Mouse (Mus musculus): ENCODE data around the gene Myocd. TPM values are rescaled to one million over a fixed set of nuclear protein-coding genes. Genes with fewer than 3 reads are reported as not detected.

Gene Myocd
- 100 to 1,000 TPM; 106 to 112 TPM for total RNA-seq (2021)
- long read RNA-seq, experiment 1, full-length matches to known transcripts, result 3 of 29 reads
- long read RNA-seq, experiment 1, partial matches to known transcripts, result 10 of 29 reads
- long read RNA-seq, experiment 1, other reads (novel, unspliced or antisense), result 16 of 29 reads
- long read RNA-seq, experiment 2, full-length matches to known transcripts, result 2 of 15 reads
- long read RNA-seq, experiment 2, partial matches to known transcripts, result 3 of 15 reads
- long read RNA-seq, experiment 2, other reads (novel, unspliced or antisense), result 10 of 15 reads

DNA sequence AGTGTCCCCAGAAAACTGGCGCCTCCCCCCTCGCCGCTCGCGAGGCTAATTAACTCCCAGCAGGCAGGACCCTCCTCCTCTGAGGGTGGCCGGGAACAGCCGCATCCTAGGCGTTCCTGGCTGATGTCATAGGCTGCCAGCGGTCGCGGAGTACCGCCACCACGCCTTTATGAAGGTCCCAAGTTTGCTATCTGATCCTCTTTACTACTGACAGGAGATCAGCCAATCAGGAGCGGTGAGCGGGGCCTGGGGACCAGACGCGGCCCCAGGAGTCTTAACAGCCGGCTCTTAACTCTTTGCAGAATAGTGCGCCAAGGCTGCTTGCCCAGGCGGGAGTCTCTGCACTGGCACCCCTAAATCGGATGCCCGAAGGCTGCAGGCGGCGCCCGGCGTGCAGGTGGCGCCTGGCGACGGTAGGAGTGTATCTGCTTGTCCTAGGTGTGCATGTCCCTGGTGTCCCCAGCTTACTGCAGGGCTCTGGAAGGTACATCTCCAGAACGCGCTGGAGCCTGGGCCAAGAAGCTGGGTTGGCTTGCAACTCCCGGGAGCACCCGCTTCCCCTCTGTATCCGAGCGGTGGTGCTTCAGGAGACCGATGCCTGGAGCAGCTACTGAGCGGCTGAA lies at the start of gene Myocd:
Myocd (minus strand) TSS at position 139 of the 623 bp plus-strand sequence.
- intact Hi-C loops (cut with DNase I), result loop anchor here (1.0 to 10.0 kb wide), 5 partner anchors 32 to 407 kb away; no protein-coding TSS in a partner anchor
- DNase-seq, result peak; percentile 58

DNA sequence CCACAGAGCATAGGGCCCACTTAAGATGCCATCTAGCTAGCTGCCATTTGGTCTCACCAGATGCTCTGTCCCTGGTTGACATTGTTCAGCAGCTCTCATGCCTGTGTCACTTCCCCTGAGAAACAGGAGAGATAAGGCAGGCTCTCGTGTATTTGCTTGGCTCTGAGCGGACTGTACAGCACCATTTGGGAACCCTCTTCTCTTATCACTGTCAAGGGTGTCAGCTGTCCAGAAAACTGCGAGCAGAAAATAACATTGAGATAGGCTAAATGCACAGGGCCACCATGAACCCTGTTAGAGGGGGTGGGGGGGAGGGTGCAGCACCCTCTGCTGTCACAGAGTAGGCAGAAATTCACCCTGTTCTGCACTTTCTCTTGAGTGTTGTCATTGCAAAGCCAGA lies 34.0 kb upstream of the Myocd start:
- peak; percentile 24 to 42 for DNase-seq
- intact Hi-C loops (cut with DNase I), result loop anchor here (5.0 kb wide), 2 partner anchors 37 to 97 kb away; partner anchors contain the start of gene Myocd

DNA sequence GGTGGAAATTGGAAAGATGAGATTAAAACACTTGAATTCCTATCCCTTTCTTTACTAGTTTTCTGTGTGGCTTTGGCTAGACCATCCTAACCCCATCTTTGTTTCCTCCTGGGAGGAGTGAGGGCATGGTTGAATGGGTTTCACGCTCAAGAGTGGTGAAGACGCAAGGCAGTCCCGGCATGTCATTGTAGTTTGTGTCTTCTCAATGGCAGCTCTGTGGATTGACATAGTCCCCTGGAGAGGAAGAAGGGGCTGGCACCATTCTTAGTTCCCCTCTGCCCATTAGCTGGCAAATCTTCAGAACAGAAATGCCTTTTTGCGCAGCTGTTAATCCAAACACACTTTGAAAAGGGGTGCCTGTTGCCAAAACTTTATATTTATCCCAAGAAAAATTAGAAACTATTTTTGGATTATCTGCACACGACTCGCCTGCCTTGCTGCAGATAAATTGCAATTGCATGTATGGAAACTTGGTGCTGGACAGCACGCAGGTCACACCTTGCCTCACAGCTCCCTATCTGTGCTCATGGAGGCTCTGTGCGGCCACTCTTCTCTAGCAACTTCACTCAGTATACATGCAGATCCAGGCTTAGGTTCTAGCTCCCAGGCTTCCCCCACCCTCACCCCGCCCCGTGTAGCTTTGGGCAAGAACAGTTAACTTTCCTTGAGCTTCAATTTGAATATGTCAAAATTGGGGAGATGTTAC lies 24.5 kb upstream of the Myocd start:
- no peak for DNase-seq
- intact Hi-C loops (cut with DNase I), result no loop called here

DNA sequence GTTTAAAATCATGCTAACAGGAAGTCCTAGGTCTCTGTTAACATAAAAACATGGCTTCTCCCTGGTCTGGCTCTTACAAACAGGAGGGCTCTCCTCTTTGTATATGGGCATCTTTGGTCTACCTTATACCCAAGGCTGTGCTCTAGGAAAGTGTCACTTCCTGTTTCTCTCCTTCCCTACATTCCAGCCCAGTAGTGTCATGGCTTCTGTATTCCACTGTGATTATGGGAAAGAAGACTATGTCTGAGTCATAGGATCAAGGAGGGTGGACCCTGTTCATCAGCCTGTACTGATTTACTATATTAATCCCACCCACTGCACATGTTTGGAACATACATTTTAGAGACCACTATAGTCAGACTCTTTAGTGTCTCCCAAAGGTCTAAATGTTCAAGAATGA lies 23.2 kb upstream of the Myocd start:
- intact Hi-C loops (cut with DNase I), result no loop called here
- DNase-seq, result no peak

DNA sequence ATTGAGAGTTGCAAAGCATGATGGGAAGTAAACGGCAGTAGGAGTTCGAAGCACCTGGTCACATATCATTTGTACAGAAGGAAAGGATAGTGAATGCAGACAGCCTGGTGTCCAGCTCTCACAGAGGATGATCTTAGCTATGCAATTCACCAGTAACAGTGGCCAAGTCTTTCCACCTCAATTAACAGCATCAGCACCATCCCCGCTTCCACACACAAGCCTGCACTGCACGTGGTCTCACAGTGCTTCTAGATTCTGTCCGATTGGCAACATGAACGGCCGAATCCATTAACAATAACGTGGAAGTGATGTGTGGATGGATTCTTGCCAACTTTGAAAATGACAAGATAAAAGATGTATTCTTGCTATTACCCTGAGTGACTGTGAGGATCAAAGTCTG lies 17.9 kb upstream of the Myocd start:
- no peak for DNase-seq
- intact Hi-C loops (cut with DNase I), result no loop called here

DNA sequence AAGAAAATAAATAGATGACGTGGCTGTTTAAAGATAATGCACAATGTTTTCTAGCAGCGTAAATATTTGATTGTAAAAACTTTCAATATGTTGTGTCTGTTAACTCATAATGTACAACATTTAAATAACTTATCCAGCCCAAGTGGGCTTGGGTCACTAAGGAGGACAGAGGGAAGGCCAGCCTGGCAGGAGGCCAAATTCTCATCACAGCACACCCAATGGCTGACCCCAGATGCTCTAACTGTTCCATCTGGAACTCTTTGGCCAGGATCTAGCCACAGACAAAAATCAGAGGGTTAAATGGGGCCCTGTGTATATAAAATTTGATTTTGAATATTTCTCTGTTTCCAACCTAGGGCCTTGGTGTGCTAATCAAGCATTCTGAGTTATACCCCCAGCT lies 16.4 kb upstream of the Myocd start:
- intact Hi-C loops (cut with DNase I), result no loop called here
- DNase-seq, result no peak

DNA sequence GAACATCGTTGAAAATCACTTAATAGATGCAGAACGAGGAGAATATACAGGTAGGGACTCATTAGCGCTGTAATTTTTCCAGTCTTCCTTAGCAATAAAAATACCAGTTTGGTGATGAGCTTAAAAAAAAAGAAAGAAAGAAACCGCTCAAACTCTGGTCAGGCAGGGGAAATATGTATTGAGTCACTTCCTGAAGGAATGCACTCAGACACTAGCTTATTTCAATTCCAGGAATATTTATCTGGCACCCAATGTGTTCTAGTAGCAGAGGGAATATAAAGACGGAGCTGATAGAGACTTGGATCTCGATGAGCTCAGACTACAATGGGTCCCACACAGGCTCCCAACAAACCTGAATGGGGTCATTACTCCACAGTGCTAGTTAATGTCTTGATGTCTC lies 5.7 kb upstream of the Myocd start:
- intact Hi-C loops (cut with DNase I), result loop anchor here (10.0 kb wide), 1 partner anchor 109 kb away; no protein-coding TSS in a partner anchor
- DNase-seq, result no peak

DNA sequence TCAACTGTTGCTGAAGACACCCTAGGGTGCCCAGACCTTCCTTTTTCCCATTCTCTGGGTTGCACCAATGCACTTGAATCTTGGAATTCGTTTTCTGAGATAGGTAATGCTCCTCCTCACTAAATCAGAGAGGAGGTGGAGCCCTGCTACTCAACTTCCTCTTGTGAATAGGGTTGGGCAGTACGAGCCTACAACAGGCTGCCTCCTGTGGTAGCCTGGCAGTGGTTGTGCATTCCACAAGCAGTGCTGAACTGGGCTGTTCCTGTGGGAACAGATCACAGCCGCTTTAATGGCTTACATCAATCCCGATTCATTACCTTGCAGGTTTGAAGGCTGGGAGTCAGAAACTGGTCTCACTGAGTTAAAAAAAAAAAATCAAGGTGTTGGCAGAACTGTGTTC lies 1.2 kb upstream of the Myocd start:
- DNase-seq, result peak in 1 of 2 experiments; percentile 46
- intact Hi-C loops (cut with DNase I), result loop anchor here (10.0 kb wide), 1 partner anchor 114 kb away; no protein-coding TSS in a partner anchor

DNA sequence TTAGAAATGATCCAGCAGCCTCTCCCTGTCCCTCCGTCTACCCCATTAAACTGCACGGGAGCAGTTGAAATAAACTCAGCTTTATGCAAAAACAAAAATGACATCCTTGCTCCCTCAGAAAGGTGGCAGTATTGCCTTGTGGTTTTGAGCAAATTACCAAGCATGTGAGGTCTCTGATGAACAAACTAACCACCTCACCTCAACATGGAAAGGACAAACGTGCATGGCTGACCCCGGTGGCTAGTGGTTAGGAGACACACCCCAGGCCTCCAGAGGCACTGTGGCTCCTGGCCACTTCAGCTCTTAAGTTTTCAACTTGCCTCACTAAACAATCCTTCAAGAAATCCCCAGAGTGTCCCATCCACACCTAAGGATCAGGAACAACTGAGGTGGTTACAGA lies 1.5 kb downstream of the Myocd start:
- intact Hi-C loops (cut with DNase I), result loop anchor here (5.0 kb wide), 3 partner anchors 34 to 409 kb away; no protein-coding TSS in a partner anchor
- peak in 1 of 2 experiments; percentile 21 for DNase-seq

DNA sequence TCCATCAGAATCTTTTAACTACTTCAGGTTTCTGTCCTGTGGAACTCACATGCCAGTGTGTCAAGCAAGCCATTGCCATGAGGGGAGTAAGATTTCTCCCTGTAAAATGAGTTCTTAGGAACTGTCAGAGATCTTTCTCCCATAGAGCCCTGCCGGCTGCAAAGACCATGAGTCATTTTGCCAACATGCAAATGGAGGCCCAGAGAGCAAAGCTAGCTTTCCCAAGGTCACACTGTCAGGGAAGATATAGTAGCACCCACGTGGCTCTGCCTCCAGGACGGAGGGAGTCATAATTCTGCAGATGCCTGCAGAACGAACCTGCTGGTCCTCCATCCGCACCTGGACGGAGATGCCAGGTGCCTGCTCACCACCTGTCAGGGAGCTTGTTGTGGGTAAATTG lies 6.3 kb downstream of the Myocd start:
- intact Hi-C loops (cut with DNase I), result loop anchor here (5.0 kb wide), 1 partner anchor 66 kb away; no protein-coding TSS in a partner anchor
- peak in 1 of 2 experiments; percentile 21 for DNase-seq

DNA sequence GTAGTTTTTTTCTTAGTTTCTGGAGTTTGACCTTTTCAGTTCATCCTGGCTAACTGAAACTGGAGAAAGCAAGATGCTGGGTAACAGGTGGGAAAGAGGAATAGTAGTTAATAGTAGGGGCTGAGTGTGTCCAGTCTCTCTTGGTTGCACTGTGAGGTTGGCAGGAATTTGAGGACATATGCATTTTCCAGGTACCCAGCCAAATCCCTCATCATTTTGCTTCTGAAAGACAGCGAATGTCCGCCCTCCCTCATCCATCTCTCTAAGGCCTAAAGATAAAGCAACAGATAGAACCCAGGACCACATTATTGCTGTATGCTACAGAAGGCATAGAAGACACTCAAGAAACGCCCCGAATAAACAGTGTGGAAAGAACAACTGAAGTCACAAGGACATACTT lies 10.8 kb downstream of the Myocd start:
- no peak for DNase-seq
- intact Hi-C loops (cut with DNase I), result no loop called here

DNA sequence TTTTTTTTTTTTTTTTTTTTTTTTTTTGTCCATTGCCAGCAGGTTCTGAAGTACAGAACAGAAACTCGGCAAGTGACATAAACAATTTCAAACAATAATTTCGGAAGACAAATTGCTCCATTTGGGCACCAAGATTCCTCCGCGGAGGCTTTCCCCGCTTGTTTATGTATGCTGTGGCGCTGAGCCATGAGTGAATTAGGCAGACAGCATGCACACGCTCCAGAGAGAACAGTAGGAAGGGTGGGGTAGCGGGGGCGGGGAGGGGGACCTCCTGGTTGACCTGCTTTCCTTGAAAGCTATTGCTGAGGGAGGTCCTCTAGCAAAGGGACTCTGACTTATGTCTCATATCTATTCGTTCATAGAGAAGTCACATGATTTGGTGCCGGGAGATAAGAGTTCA lies 13.6 kb downstream of the Myocd start:
- intact Hi-C loops (cut with DNase I), result no loop called here
- DNase-seq, result no peak

DNA sequence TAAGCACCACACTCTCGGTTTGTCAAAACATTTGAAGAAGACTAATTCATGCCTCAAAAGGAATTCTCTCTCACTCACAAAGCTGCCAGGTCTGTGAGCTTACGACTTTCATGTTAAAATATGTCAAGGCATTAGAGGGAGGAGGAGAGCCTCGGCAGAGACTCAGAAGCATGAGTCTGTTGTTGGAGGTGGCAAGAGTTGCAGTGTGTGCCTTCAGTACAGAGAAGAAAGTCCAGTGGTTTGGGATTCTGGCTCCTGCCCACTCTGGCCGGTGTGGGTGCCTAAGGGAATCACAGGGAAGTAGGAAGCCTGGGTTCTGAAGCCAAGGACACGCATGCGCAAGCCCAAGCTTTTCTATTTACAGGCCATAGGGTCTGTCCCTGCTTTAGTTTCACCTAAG lies 14.2 kb downstream of the Myocd start:
- intact Hi-C loops (cut with DNase I), result no loop called here
- no peak for DNase-seq

DNA sequence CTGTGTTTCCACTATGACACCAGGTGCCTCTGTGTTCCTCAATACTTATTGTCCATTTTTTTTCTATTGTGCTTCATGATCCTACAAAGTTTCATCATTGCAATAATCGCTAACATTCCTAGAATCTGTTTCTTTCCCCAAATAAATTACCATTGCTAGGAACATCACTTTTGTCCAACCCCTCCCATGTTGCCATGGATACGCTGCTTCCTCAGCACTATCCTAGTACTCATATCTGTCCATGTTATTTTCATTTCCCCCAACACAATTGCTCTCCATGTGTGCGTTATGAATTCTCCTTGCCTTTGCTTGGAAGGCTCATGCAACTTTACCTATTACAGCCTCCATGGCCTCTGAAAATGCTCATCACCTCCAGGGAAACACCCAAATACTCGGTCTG lies 19.4 kb downstream of the Myocd start:
- intact Hi-C loops (cut with DNase I), result no loop called here
- no peak for DNase-seq

DNA sequence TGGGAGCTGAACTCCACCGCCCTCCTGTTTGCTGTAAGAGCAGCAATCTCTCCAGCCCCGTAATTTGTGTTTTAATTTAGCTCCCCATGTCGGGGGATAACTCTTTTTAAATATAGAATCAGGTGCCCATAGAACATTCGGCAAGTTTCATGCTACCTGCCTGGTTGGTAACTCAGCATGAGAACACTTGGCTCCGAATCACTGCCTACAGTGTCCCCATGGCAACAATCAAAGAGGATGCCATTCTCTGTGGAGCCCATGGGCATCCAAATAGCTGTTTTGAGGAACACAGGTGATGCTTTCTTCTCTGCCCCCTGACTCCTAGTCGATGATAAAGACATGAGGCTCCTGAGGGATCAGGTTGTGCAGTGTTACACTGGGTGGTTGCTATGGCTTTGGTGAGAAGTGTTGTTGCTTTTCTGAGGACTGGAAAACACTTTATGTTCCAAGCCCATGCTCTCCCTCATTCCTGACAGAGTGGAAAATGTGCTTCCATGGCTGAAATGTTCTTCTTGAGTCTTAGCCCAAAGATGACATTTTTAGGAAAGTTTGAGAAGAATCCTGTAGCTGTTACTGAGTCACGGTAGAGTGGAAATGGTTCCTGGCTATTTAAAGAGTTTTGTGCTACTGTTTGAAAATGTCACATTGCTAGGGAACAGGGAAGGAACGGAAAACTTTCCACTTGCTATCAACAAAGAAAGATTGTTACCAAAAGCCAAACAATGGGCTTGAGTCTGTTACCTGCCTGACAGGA lies 23.3 kb downstream of the Myocd start:
- intact Hi-C loops (cut with DNase I), result no loop called here
- DNase-seq, result no peak

DNA sequence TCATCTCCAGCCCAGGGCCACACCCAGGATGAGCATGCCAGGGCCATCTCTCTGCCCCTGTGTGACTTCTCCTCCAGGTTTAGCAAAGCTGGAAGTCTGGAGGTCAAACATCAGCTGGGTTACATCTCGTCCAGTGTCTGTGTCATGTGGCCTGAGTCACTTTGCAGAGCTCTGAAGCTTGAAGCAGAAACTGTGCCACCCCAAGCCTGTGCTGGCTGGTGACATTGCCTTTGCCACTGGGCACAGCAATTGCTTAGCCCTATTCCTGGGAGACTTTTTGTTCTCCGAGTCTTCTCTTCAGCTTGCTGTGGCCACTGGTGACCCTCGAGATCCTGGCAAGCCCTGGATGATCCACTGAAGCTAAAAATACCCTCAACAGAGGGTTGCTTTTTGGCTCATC lies 26.2 kb downstream of the Myocd start:
- intact Hi-C loops (cut with DNase I), result no loop called here
- peak; percentile 33 to 37 for DNase-seq

DNA sequence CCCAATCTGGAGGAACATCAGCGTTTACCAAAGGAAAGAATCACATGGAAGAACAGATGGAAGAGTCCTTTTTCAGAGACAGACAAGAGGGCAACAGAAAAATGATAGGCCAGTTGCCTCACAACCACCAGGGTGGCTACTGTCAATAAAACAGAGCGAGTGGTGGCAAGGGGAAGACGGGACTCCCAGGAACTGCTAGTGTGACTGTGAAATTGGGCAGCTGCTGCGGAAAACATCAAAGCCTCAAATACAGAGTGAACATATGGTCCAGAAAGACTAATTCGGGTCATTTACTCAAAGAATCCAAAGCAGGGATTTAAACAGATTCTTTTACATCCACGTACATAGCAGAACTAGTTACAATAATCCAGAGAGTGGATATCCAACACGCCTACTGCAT lies 29.3 kb downstream of the Myocd start:
- no peak for DNase-seq
- intact Hi-C loops (cut with DNase I), result no loop called here

DNA sequence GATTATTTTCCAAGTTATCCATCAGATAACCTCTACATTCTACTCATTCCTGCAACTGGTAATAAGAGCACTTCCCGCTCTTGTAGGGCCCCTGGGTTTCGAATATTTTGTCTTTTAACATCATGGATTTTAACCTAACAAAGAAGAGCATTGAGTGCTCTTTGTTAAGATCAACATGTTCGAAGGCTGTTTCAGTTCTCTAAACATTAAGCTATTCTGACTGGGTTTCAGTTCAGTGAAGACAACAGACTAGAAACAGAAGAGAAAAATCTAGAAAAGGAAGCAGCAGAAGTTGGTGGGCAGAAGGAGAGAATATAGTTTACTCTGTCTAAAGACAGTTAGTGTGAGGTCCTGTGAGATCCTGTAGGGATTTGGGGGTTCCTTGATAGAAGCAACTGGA lies 31.9 kb downstream of the Myocd start:
- intact Hi-C loops (cut with DNase I), result no loop called here
- no peak for DNase-seq

DNA sequence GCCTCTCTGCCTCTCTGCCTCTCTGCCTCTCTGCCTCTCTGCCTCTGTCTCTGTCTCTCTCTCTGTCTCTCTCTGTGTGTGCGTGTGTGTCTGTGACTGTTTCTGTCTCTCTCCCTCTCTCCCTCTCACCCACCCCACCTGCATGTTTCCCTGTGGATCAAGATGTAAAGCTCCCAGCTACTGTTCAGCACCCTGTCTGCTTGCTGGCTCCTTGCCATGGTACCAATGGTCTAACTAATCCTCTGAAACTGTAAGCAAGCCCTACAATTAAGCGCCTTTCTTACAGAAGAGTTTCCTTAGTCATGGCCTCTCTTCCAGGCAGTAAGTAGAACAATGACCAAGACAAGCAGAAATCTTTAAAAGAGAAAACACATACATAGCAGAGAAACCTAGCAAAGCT lies 32.9 kb downstream of the Myocd start:
- DNase-seq, result no peak
- intact Hi-C loops (cut with DNase I), result no loop called here

DNA sequence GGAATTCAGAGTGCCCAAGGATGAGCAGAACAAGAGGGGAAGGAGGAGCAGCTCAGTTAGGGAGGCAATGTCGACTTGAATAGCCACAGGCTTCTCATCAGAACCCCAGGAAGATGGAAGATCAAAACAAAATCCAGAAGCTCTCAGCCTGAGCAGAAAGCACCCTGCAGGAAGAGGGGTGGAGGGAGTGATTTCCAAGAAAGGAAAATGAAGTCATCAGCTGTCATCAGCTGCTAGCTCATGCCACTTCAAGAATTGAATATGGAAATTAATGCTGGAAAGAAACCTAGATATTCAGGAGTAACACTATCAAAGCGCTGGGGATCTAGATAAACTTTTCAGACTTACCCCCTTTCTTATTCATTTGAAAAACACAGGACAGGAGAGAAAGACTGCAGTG lies 34.4 kb downstream of the Myocd start:
- no peak for DNase-seq
- intact Hi-C loops (cut with DNase I), result no loop called here

DNA sequence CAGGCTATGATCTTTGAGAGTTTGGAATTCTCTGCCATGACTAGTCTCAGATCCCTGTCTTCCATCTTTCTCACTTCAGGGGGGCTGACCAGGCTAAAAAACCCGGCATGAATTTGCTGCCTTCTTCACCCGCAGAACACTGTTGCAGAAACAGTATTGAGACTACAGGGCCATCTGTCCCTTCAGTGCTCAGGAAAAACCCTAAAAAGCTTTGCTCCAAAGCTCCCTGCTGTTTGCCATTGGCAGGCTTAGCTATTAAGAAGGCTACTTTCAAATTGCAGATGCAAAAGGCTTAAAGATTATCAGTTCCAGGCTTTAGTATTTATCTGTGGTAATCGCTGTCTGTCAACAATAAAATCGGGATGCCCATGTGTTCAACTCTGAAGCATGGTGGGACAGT lies 38.0 kb downstream of the Myocd start:
- intact Hi-C loops (cut with DNase I), result no loop called here
- DNase-seq, result no peak

Measured in heart, postnatal 14 days (tissue).